9 mouse cellular contexts compared by ENCODE assay signal in the genomic region with DNA sequence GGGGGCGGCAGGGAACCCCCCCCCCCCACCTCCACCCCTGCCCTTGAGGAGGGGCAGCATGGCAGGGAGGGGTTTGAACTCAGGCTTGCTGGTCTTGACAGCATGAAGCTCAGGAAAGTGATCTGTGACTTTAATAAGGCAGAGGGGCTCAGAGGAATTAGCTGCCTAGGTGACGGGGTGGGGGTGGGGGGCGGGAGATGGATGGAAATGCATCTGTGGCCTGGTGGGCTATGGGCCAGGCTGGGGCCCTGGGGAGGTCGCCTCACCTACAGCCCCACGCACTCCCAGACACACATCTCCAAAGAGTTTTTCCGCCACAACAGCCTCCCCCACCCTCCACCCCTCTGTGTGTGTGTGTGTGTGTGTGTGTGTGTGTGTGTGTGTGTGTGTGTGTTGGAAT.
DNase-seq lines count a peak whose midpoint lies in the region; ATAC-seq and TF ChIP-seq lines count a peak whose summit lies in the region.
"Had no signal": no experiment of that assay in that cellular context is flagged by ENCODE, and none has a peak within 500 bp of the region (broad histone marks: within the 10 kb centered on the region; RNA-seq: fewer than 3 reads in every experiment).

No protein-coding gene starts in this region.

- H3K9ac ChIP-seq in heart, postnatal 0 days (replicated peaks; ENCODE audit: low read depth, low read length): no peak overlapping the region
- no peak overlapping the region for H3K9ac ChIP-seq in embryonic facial prominence, embryonic 15.5 days
- H3K9ac ChIP-seq in hindbrain, embryonic 16.5 days (ENCODE audit: low read depth, low read length): peak overlapping the region; percentile 45
- H3K9ac ChIP-seq in midbrain, postnatal 0 days (replicated peaks; ENCODE audit: low read length, poor library complexity, severe bottlenecking): 0 out of 2 replicates have a peak overlapping the region, but pooled peaks have one; percentile 2

- peaks cover 16% of the 10 kb centered on the region; the same call in 1 of the 2 replicates for H3K4me1 ChIP-seq in heart, postnatal 0 days (ENCODE audit: control insufficient read depth, insufficient read depth)
- peaks cover 58% of the 10 kb centered on the region for H3K4me1 ChIP-seq in embryonic facial prominence, embryonic 15.5 days
- peaks cover 59% of the 10 kb centered on the region for H3K4me1 ChIP-seq in hindbrain, embryonic 16.5 days (ENCODE audit: control insufficient read depth, insufficient read depth, low read depth, low read length)
- H3K4me1 ChIP-seq in midbrain, postnatal 0 days (ENCODE audit: insufficient read depth, low read length): peaks cover 36% of the 10 kb centered on the region

- no peak for DNase-seq in heart, postnatal 0 days (ENCODE audit: low spot score)
- no peak for DNase-seq in heart, adult 8-10 months (ENCODE audit: low spot score)
- no peak for DNase-seq in midbrain, postnatal 0 days (ENCODE audit: low spot score)
- no peak for DNase-seq in gastrocnemius, postnatal 4 days (ENCODE audit: low spot score in 2 of 2)
- DNase-seq in right cerebral cortex, postnatal 25 days: no peak
- DNase-seq in cerebellum, postnatal 25 days: no peak

- ATAC-seq in heart, postnatal 0 days (ENCODE audit: insufficient read depth, low read depth): no peak
- no peak for ATAC-seq in embryonic facial prominence, embryonic 15.5 days (ENCODE audit: insufficient number of reproducible peaks, low FRiP score, low TSS enrichment, low read depth)
- ATAC-seq in hindbrain, embryonic 16.5 days: no peak; the same call in 1 of the 2 replicates
- peak; percentile 32 for ATAC-seq in midbrain, postnatal 0 days (ENCODE audit: low FRiP score)
- ATAC-seq: CD4-positive, CD25-positive, alpha-beta regulatory T cell, adult 4 months had no signal

- no peaks in the 10 kb centered on the region for H3K36me3 ChIP-seq in heart, postnatal 0 days (replicated peaks; ENCODE audit: control insufficient read depth, insufficient read depth, low read length)
- H3K36me3 ChIP-seq in embryonic facial prominence, embryonic 15.5 days: no peaks in the 10 kb centered on the region
- H3K36me3 ChIP-seq in hindbrain, embryonic 16.5 days (ENCODE audit: control insufficient read depth, insufficient read depth, low read length): no peaks in the 10 kb centered on the region
- no peaks in the 10 kb centered on the region for H3K36me3 ChIP-seq in midbrain, postnatal 0 days (ENCODE audit: insufficient read depth, low read length)

- H3K27ac ChIP-seq in heart, postnatal 0 days (ENCODE audit: low read depth): no peak overlapping the region
- H3K27ac ChIP-seq in embryonic facial prominence, embryonic 15.5 days (replicated peaks): peak overlapping the region; percentile 68
- peak overlapping the region; percentile 81 for H3K27ac ChIP-seq in hindbrain, embryonic 16.5 days (ENCODE audit: low read depth, low read length)
- peak overlapping the region; percentile 19 for H3K27ac ChIP-seq in midbrain, postnatal 0 days (ENCODE audit: low read depth, low read length)

- no peaks in the 10 kb centered on the region for H3K9me3 ChIP-seq in heart, postnatal 0 days (replicated peaks; ENCODE audit: control insufficient read depth, low read length)
- H3K9me3 ChIP-seq in embryonic facial prominence, embryonic 15.5 days (replicated peaks): no peaks in the 10 kb centered on the region
- H3K9me3 ChIP-seq in hindbrain, embryonic 16.5 days (ENCODE audit: control insufficient read depth, low read length): no peaks in the 10 kb centered on the region
- no peaks in the 10 kb centered on the region for H3K9me3 ChIP-seq in midbrain, postnatal 0 days (ENCODE audit: low read length)

- no peak for TF ChIP-seq EP300 in heart, postnatal 0 days (IDR thresholded peaks at IDR 0.05; ENCODE audit: low read depth)

- H3K4me3 ChIP-seq in heart, postnatal 0 days (ENCODE audit: low read depth, low read length): no peak overlapping the region
- H3K4me3 ChIP-seq in embryonic facial prominence, embryonic 15.5 days (replicated peaks): no peak overlapping the region
- H3K4me3 ChIP-seq in hindbrain, embryonic 16.5 days (ENCODE audit: low read length): no peak overlapping the region
- H3K4me3 ChIP-seq in midbrain, postnatal 0 days (ENCODE audit: low read depth, low read length): no peak overlapping the region

- H3K27me3 ChIP-seq in heart, postnatal 0 days (ENCODE audit: control insufficient read depth, insufficient read depth, low read length): 0 out of 2 replicates have a peak, but pooled peaks cover 4% of the 10 kb centered on the region
- H3K27me3 ChIP-seq in embryonic facial prominence, embryonic 15.5 days: no peaks in the 10 kb centered on the region
- no peaks in the 10 kb centered on the region for H3K27me3 ChIP-seq in hindbrain, embryonic 16.5 days (replicated peaks; ENCODE audit: control insufficient read depth, insufficient read depth, low read length)
- H3K27me3 ChIP-seq in midbrain, postnatal 0 days (ENCODE audit: insufficient read depth, low read length): no peaks in the 10 kb centered on the region

- 42% methylated on average over 6 of the region's 6 CpGs for WGBS in heart, postnatal 0 days
- 15% methylated on average over 6 of the region's 6 CpGs for WGBS in embryonic facial prominence, embryonic 15.5 days
- 16% methylated on average over 6 of the region's 6 CpGs for WGBS in hindbrain, embryonic 16.5 days
- 49% methylated on average over 2 of the region's 6 CpGs for WGBS in midbrain, postnatal 0 days

- TF ChIP-seq CTCF in heart, postnatal 0 days (IDR thresholded peaks at IDR 0.05; ENCODE audit: low read depth): no peak
- no peak for TF ChIP-seq CTCF in midbrain, postnatal 0 days (IDR thresholded peaks at IDR 0.05)

- H3K4me2 ChIP-seq in heart, postnatal 0 days (ENCODE audit: low read depth, low read length): peak overlapping the region; percentile 30
- H3K4me2 ChIP-seq in embryonic facial prominence, embryonic 15.5 days (replicated peaks): peak overlapping the region; percentile 32
- H3K4me2 ChIP-seq in hindbrain, embryonic 16.5 days (ENCODE audit: low read length): peak overlapping the region; percentile 39
- H3K4me2 ChIP-seq in midbrain, postnatal 0 days (ENCODE audit: low read depth, low read length, poor library complexity, severe bottlenecking): peak overlapping the region; percentile 7

Comparison
In these comparisons a context has a peak if more than half of its experiments do, and no peak if none do; other contexts are left out.
1. H3K9ac ChIP-seq: peak in hindbrain, embryonic 16.5 days (single experiment) and midbrain, postnatal 0 days (single experiment); none in heart, postnatal 0 days (single experiment) and embryonic facial prominence, embryonic 15.5 days (single experiment).
2. Peak in every context shown above with its lines, with median percentiles within 50 percentile points of each other: H3K4me2 ChIP-seq.